Mouse (Mus musculus): ENCODE data around the gene Ank3. TPM values are rescaled to one million over a fixed set of nuclear protein-coding genes. Genes with fewer than 3 reads are reported as not detected.

The Ank3 gene
- polyA plus RNA-seq, 1 experiment from 2014 or later, result 38.7 TPM

- no peaks in the 10 kb centered on the region for H3K27me3 ChIP-seq
- H3K36me3 ChIP-seq, result no peaks in the 10 kb centered on the region
- ATAC-seq (ENCODE audit: insufficient number of reproducible peaks, insufficient read depth, low FRiP score, low TSS enrichment), result no peak
- no peak overlapping the region for H3K27ac ChIP-seq
- WGBS, result 22% methylated on average over 13 of the region's 13 CpGs
- H3K4me1 ChIP-seq, result peaks cover 24% of the 10 kb centered on the region
- no peak overlapping the region for H3K4me3 ChIP-seq
- no peak overlapping the region for H3K9ac ChIP-seq
- no peaks in the 10 kb centered on the region for H3K9me3 ChIP-seq
- H3K4me2 ChIP-seq (replicated peaks), result no peak overlapping the region
Observed at GRCm38 (mm10) chr10:69654866-69655633, 256.5 kb downstream of the Ank3 start.

- Histone ChIP-seq H3K9me3 (no peaks in the 10 kb centered on the region), H3K27me3 (no peaks in the 10 kb centered on the region), H3K27ac (no peak overlapping the region), H3K4me2 (replicated peaks) (no peak overlapping the region), H3K4me1 (peaks cover 18% of the 10 kb centered on the region), H3K4me3 (no peak overlapping the region), H3K9ac (no peak overlapping the region), H3K36me3 (no peaks in the 10 kb centered on the region)
- WGBS, result 20% methylated on average over 3 of the region's 3 CpGs
- ATAC-seq (ENCODE audit: insufficient number of reproducible peaks, insufficient read depth, low FRiP score, low TSS enrichment), result no peak
Observed at GRCm38 (mm10) chr10:69656321-69656720, 257.7 kb downstream of the Ank3 start.

DNA sequence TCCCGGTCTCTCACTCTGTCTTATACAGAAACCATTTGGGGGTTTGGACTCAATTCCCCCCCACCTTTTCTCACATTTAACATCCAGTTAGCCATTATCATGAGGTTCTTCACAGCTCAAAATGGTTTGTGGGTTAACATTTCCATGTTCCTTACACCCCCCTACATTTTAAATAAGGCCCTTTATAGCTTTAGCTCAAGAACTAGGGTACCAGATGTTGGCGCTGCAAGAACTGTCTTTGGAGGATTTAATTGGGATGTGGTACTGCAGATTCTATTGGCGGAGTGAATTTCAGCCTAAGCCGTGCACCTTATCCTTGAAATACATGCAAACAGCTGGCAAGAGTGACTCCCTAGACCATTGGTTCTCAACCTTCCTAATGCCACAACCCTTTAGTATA lies 261.2 kb downstream of the Ank3 start:
- no peak for ATAC-seq (ENCODE audit: insufficient number of reproducible peaks, insufficient read depth, low FRiP score, low TSS enrichment)
- Histone ChIP-seq H3K9me3 (no peaks in the 10 kb centered on the region), H3K27ac (no peak overlapping the region), H3K27me3 (no peaks in the 10 kb centered on the region), H3K4me1 (no peaks in the 10 kb centered on the region), H3K9ac (no peak overlapping the region), H3K4me2 (replicated peaks) (no peak overlapping the region), H3K36me3 (no peaks in the 10 kb centered on the region), H3K4me3 (no peak overlapping the region)
- WGBS, result 90% methylated on average over 4 of the region's 4 CpGs

- WGBS, result 8% methylated on average over 7 of the region's 7 CpGs
- no peak overlapping the region for H3K27ac ChIP-seq
- H3K4me1 ChIP-seq, result no peaks in the 10 kb centered on the region
- H3K36me3 ChIP-seq, result no peaks in the 10 kb centered on the region
- H3K9ac ChIP-seq, result no peak overlapping the region
- no peaks in the 10 kb centered on the region for H3K9me3 ChIP-seq
- no peak overlapping the region for H3K4me2 ChIP-seq (replicated peaks)
- no peaks in the 10 kb centered on the region for H3K27me3 ChIP-seq
- no peak for ATAC-seq (ENCODE audit: insufficient number of reproducible peaks, insufficient read depth, low FRiP score, low TSS enrichment)
- no peak overlapping the region for H3K4me3 ChIP-seq
Observed at GRCm38 (mm10) chr10:69662338-69662737, 263.8 kb downstream of the Ank3 start.

DNA sequence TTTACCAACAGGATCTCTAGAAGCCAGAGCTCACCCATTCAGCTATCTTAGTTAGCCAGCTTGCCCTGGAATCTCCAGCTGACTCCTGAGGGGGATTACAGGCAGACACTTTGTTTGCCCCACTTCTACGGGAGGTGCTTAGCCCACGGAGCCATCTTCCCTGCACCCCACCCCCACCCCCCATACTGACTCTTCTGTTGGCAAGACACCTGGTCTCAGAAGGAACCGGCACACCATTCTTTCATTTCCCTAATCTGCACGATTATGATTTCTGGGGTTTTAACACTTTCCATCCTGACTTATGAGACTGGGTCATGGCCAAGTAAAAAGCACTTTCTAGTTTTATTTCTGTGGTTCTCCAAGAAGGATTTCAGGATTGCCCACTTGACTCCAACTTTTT lies 268.9 kb downstream of the Ank3 start:
- Histone ChIP-seq H3K27me3 (no peaks in the 10 kb centered on the region), H3K4me3 (no peak overlapping the region), H3K36me3 (no peaks in the 10 kb centered on the region), H3K9me3 (no peaks in the 10 kb centered on the region), H3K27ac (no peak overlapping the region), H3K9ac (no peak overlapping the region), H3K4me1 (no peaks in the 10 kb centered on the region), H3K4me2 (replicated peaks) (no peak overlapping the region)
- 77% methylated on average over 4 of the region's 4 CpGs for WGBS
- ATAC-seq (ENCODE audit: insufficient number of reproducible peaks, insufficient read depth, low FRiP score, low TSS enrichment), result no peak

DNA sequence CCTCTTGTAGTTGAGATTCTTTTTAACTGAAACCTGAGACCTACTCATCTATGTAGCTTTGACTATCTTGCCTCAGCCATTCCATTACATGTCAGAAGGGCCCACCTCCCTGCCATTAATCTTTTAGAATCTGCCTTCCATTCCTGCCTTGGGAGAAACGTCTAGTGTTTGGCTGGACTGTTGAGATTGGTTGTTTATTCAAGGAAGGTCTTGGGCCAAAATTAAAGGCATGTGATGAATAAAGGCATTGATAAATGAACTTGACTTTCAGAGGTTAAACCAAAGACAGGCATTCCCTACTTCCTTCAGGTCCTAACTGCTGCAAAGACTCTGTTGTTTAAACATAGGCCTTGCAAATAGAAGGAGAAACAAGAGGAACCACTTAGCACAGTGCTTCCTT lies 271.9 kb downstream of the Ank3 start:
- H3K4me3 ChIP-seq, result no peak overlapping the region
- no peak overlapping the region for H3K4me2 ChIP-seq (replicated peaks)
- no peak overlapping the region for H3K27ac ChIP-seq
- WGBS, result 21% methylated on average over 1 of the region's 1 CpGs
- no peaks in the 10 kb centered on the region for H3K9me3 ChIP-seq
- ATAC-seq (ENCODE audit: insufficient number of reproducible peaks, insufficient read depth, low FRiP score, low TSS enrichment), result no peak
- H3K27me3 ChIP-seq, result no peaks in the 10 kb centered on the region
- H3K9ac ChIP-seq, result no peak overlapping the region
- no peaks in the 10 kb centered on the region for H3K36me3 ChIP-seq
- H3K4me1 ChIP-seq, result no peaks in the 10 kb centered on the region

DNA sequence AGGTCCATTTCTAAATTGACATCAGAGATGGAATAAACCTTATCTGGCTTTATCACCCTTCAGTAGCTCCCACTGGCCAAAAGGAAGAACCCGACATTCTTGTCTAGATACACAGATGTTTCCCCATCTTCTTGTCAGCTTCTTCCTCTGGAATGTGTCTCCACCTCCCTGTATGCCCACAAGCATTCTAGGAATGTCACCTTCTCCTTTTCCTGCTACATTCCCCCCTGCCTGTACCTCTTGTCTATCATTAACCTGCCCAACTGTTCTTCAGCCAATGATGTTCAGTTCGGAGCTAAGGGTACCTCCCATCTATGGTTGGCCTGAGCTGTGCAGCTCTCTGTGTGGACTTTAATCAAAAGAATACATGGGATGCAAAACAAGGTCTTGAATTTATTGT lies 272.4 kb downstream of the Ank3 start:
- Histone ChIP-seq H3K27ac (no peak overlapping the region), H3K9ac (no peak overlapping the region), H3K27me3 (no peaks in the 10 kb centered on the region), H3K4me1 (no peaks in the 10 kb centered on the region), H3K4me3 (no peak overlapping the region), H3K4me2 (replicated peaks) (no peak overlapping the region), H3K36me3 (no peaks in the 10 kb centered on the region), H3K9me3 (no peaks in the 10 kb centered on the region)
- WGBS, result 75% methylated on average over 2 of the region's 2 CpGs
- no peak for ATAC-seq (ENCODE audit: insufficient number of reproducible peaks, insufficient read depth, low FRiP score, low TSS enrichment)

DNA sequence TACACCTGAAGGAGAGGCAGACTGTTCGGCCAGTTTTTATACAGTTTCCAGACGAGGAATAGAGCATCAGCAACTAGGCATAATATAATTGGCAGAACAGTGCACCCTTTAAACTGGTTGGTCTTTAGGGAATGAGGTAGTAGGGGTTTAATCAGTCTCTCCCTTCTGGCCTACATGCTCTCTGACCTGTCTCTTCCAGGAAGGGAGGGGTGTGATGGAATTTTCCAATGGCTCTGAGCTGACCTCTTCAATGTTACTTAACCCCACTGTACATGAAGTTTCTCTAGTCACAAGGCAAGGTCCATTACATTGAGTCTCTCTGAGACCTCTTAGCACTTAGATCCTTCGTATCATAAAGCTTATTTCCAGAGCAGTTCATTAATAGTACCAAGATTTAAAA lies 272.9 kb downstream of the Ank3 start:
- H3K9ac ChIP-seq, result no peak overlapping the region
- WGBS, result 71% methylated on average over 3 of the region's 3 CpGs
- H3K9me3 ChIP-seq, result no peaks in the 10 kb centered on the region
- H3K4me2 ChIP-seq (replicated peaks), result no peak overlapping the region
- no peak overlapping the region for H3K27ac ChIP-seq
- no peaks in the 10 kb centered on the region for H3K36me3 ChIP-seq
- no peak overlapping the region for H3K4me3 ChIP-seq
- ATAC-seq (ENCODE audit: insufficient number of reproducible peaks, insufficient read depth, low FRiP score, low TSS enrichment), result no peak
- no peaks in the 10 kb centered on the region for H3K4me1 ChIP-seq
- H3K27me3 ChIP-seq, result no peaks in the 10 kb centered on the region

DNA sequence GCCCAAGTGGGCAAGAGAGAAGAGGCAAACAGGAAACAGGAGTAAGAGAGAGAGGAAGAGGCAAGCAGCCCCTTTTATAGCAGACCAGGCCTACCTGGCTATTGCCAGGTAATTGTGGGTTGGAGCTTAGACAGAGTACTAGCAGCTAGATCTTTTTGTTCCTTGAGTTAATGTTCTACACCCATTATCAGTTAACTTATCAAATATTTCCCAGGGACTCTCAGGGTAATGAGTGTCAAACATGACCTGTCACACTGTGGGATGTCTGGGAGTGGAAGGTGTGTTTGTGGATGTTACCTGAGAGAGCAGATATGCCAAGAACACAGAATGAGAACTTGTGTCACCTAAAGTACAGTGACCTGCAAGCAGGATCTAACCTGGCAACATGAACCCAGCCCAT lies 274.0 kb downstream of the Ank3 start:
- no peak overlapping the region for H3K9ac ChIP-seq
- no peaks in the 10 kb centered on the region for H3K36me3 ChIP-seq
- H3K27ac ChIP-seq, result no peak overlapping the region
- no peak for ATAC-seq (ENCODE audit: insufficient number of reproducible peaks, insufficient read depth, low FRiP score, low TSS enrichment)
- H3K27me3 ChIP-seq, result no peaks in the 10 kb centered on the region
- H3K4me3 ChIP-seq, result no peak overlapping the region
- H3K4me1 ChIP-seq, result no peaks in the 10 kb centered on the region
- H3K4me2 ChIP-seq (replicated peaks), result no peak overlapping the region
- H3K9me3 ChIP-seq, result no peaks in the 10 kb centered on the region

DNA sequence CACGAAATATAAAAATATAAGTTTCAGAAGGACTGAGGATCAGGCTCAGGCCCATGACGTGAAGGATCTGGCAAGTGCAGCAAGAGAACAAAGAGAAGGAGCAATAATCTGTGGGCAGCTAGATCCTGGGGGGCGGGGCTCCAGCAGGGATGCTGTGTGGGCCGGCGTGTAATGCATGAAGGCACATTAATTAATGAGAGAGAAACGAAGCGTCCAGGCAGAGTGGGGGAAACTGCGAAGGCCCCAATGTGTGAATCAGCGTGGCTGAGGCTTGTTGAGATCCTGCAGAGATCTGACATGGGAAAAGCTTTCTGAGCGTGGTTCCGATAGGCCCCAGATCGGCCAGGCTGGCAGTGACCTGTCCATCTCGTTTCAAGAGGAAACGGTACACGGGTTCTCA lies 279.7 kb downstream of the Ank3 start:
- 88% methylated on average over 15 of the region's 15 CpGs for WGBS
- H3K36me3 ChIP-seq, result no peaks in the 10 kb centered on the region

DNA sequence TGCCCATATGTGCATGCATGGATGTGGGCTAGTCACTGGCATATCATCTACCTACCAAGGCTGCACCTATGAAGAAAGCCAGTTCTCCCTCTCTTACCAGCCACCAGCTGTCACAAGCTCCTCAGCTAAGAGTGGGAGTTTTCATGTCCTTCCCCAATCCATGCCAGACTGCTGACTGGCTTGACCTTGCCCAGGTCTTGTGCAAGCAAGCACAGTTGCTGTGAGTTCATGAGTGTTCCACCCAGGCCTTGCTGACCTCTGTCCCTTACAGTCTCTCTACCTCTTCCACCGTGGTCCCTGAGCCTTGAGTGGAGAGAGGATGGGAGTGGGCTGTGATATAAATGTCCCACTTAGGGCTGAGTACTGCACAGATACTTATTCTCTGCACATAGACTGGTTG lies 287.8 kb downstream of the Ank3 start:
- H3K4me1 ChIP-seq, result 0 out of 2 replicates have a peak, but pooled peaks cover 8% of the 10 kb centered on the region

More for the DNA sequence above, 279.7 kb downstream of the Ank3 start:
- Histone ChIP-seq H3K4me2 (replicated peaks) (no peak overlapping the region), H3K9ac (no peak overlapping the region), H3K4me1 (no peaks in the 10 kb centered on the region), H3K4me3 (no peak overlapping the region), H3K27ac (no peak overlapping the region), H3K27me3 (no peaks in the 10 kb centered on the region), H3K9me3 (no peaks in the 10 kb centered on the region)
- ATAC-seq (ENCODE audit: insufficient number of reproducible peaks, insufficient read depth, low FRiP score, low TSS enrichment), result no peak

GRCm38 (mm10) chr10:69689096-69689495 lies 290.5 kb downstream of the Ank3 start:
- H3K9ac ChIP-seq, result no peak overlapping the region
- no peaks in the 10 kb centered on the region for H3K36me3 ChIP-seq
- no peak overlapping the region for H3K27ac ChIP-seq
- no peaks in the 10 kb centered on the region for H3K27me3 ChIP-seq
- WGBS, result 90% methylated on average over 12 of the region's 12 CpGs
- no peak overlapping the region for H3K4me3 ChIP-seq
- no peak overlapping the region for H3K4me2 ChIP-seq (replicated peaks)
- H3K4me1 ChIP-seq, result 0 out of 2 replicates have a peak, but pooled peaks cover 8% of the 10 kb centered on the region
- H3K9me3 ChIP-seq, result peaks cover 2% of the 10 kb centered on the region; the same call in 1 of the 2 replicates
- ATAC-seq (ENCODE audit: insufficient number of reproducible peaks, insufficient read depth, low FRiP score, low TSS enrichment), result no peak

More for the DNA sequence above, 287.8 kb downstream of the Ank3 start:
- ATAC-seq (ENCODE audit: insufficient number of reproducible peaks, insufficient read depth, low FRiP score, low TSS enrichment), result no peak
- 74% methylated on average over 1 of the region's 1 CpGs for WGBS
- Histone ChIP-seq H3K4me2 (replicated peaks) (no peak overlapping the region), H3K36me3 (no peaks in the 10 kb centered on the region), H3K27ac (no peak overlapping the region), H3K9me3 (peaks cover 6% of the 10 kb centered on the region; the same call in 1 of the 2 replicates), H3K27me3 (no peaks in the 10 kb centered on the region), H3K9ac (no peak overlapping the region), H3K4me3 (no peak overlapping the region)
